Mouse (Mus musculus): ENCODE measurements around the gene Zfp146.

DNA sequence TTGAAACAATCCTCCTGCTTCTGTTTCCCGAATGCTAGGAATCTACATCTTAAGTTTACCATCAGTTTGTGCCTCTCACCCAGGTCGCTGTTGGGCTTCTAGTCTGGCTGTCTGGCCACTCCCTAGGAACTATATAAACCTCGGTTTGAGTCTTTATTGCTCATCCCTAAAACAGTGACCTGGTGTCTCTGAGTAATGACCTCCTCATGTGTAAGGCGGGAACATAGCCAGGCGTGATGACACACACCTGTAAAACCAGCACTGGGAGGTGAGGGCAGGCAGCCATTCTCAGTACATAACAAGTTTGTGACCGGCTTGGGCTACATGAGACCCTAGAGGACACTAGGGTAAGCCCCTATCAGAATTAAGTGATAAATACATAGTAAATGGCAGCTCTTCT lies 25.9 kb upstream of the Zfp146 start:
- TF ChIP-seq CTCF (IDR thresholded peaks at IDR 0.05) = no peak
- no peak for TF ChIP-seq EP300 (IDR thresholded peaks at IDR 0.05)
